Mouse (Mus musculus) cortical plate, adult 2 months (tissue): Measurements from ENCODE around the gene Dnajc17.
A peak's percentile ranks its signal among the peaks of the same experiment; 100 is the strongest.

ENCODE experiments used
- CTCF ChIP-seq: fragments of 200-500 bp; IDR thresholded peaks from 2 replicates; pipeline ENCODE4 v1.5.1; 2011; ENCODE audit warnings: mild to moderate bottlenecking, control low read depth, low read length; ENCODE audit not compliant: insufficient read depth; ENCODE audit errors: extremely low read depth
- POLR2A ChIP-seq: fragments of 200-500 bp; IDR thresholded peaks from 2 replicates; pipeline ENCODE4 v1.6.1; 2011; ENCODE audit warnings: mild to moderate bottlenecking, low read length, control low read depth; ENCODE audit not compliant: insufficient read depth; ENCODE audit errors: extremely low read depth

GRCm38 (mm10) chr2:119250826-119251478, 42.4 kb upstream of the Dnajc17 start:
- TF ChIP-seq POLR2A (no peak), CTCF (peak; percentile 83)
